Mouse (Mus musculus): ENCODE results near the gene Unc13d.
A peak's percentile ranks its signal among the peaks of the same experiment; 100 is the strongest.

GRCm38 (mm10) chr11:116109441-116110081, 31.8 kb upstream of the Unc13d start:
- peak; percentile 12; the same call in 1 of the 2 replicates for TF ChIP-seq CTCF (IDR thresholded peaks at IDR 0.05; ENCODE audit: low read depth)
- no peak for TF ChIP-seq EP300 (IDR thresholded peaks at IDR 0.05; ENCODE audit: low read depth)

Measured in liver, postnatal 0 days (tissue).